Mouse (Mus musculus): Measurements from ENCODE around the gene Clpb. TPM values are rescaled to one million over a fixed set of nuclear protein-coding genes. Genes with fewer than 3 reads are reported as not detected.

Clpb gene
- polyA plus RNA-seq, 1 experiment from 2014 or later = 21.3 TPM

GRCm38 (mm10) chr7:101732096-101732495, 68.7 kb downstream of the Clpb start:
- 79% methylated on average over 1 of the region's 1 CpGs for WGBS (ENCODE audit: insufficient replicate concordance)
- no peak for ATAC-seq (ENCODE audit: low read depth)
- no peaks in the 10 kb centered on the region for H3K36me3 ChIP-seq (ENCODE audit: control insufficient read depth, insufficient read depth)
- no peak overlapping the region for H3K27ac ChIP-seq (ENCODE audit: low read length)
- no peak overlapping the region for H3K4me2 ChIP-seq (ENCODE audit: low read depth, low read length)
- H3K9ac ChIP-seq (ENCODE audit: low read depth, low read length) = no peak overlapping the region
- no peaks in the 10 kb centered on the region for H3K27me3 ChIP-seq (ENCODE audit: control insufficient read depth, insufficient read depth, low read depth, low read length)
- H3K4me1 ChIP-seq (ENCODE audit: control insufficient read depth, low read depth, low read length) = no peaks in the 10 kb centered on the region
- H3K4me3 ChIP-seq (ENCODE audit: low read depth, low read length) = no peak overlapping the region
- no peaks in the 10 kb centered on the region for H3K9me3 ChIP-seq (replicated peaks; ENCODE audit: control insufficient read depth, low read length)

GRCm38 (mm10) chr7:101733042-101733441, 69.6 kb downstream of the Clpb start:
- H3K4me1 ChIP-seq (ENCODE audit: control insufficient read depth, low read depth, low read length) = no peaks in the 10 kb centered on the region; the same call in 1 of the 2 replicates
- H3K27me3 ChIP-seq (ENCODE audit: control insufficient read depth, insufficient read depth, low read depth, low read length) = no peaks in the 10 kb centered on the region
- 69% methylated on average over 2 of the region's 2 CpGs for WGBS (ENCODE audit: insufficient replicate concordance)
- no peak for ATAC-seq (ENCODE audit: low read depth)
- no peak overlapping the region for H3K4me3 ChIP-seq (ENCODE audit: low read depth, low read length)
- H3K9me3 ChIP-seq (replicated peaks; ENCODE audit: control insufficient read depth, low read length) = no peaks in the 10 kb centered on the region
- no peak overlapping the region for H3K27ac ChIP-seq (ENCODE audit: low read length)
- no peaks in the 10 kb centered on the region for H3K36me3 ChIP-seq (ENCODE audit: control insufficient read depth, insufficient read depth)
- no peak overlapping the region for H3K4me2 ChIP-seq (ENCODE audit: low read depth, low read length)
- no peak overlapping the region for H3K9ac ChIP-seq (ENCODE audit: low read depth, low read length)

- H3K4me1 ChIP-seq (ENCODE audit: control insufficient read depth, low read depth, low read length) = no peaks in the 10 kb centered on the region; the same call in 1 of the 2 replicates
- H3K9me3 ChIP-seq (replicated peaks; ENCODE audit: control insufficient read depth, low read length) = no peaks in the 10 kb centered on the region
- no peak overlapping the region for H3K4me3 ChIP-seq (ENCODE audit: low read depth, low read length)
- H3K27ac ChIP-seq (ENCODE audit: low read length) = no peak overlapping the region
- 65% methylated on average over 1 of the region's 1 CpGs for WGBS (ENCODE audit: insufficient replicate concordance)
- H3K36me3 ChIP-seq (ENCODE audit: control insufficient read depth, insufficient read depth) = no peaks in the 10 kb centered on the region
- no peak for ATAC-seq (ENCODE audit: low read depth)
- no peaks in the 10 kb centered on the region for H3K27me3 ChIP-seq (ENCODE audit: control insufficient read depth, insufficient read depth, low read depth, low read length)
- H3K9ac ChIP-seq (ENCODE audit: low read depth, low read length) = no peak overlapping the region
- no peak overlapping the region for H3K4me2 ChIP-seq (ENCODE audit: low read depth, low read length)
Measured at GRCm38 (mm10) chr7:101735297-101735696, 71.9 kb downstream of the Clpb start.

- Histone ChIP-seq H3K4me3 (ENCODE audit: low read depth, low read length) (no peak overlapping the region), H3K27ac (ENCODE audit: low read length) (no peak overlapping the region), H3K36me3 (ENCODE audit: control insufficient read depth, insufficient read depth) (no peaks in the 10 kb centered on the region), H3K4me1 (ENCODE audit: control insufficient read depth, low read depth, low read length) (no peaks in the 10 kb centered on the region; the same call in 1 of the 2 replicates), H3K4me2 (ENCODE audit: low read depth, low read length) (no peak overlapping the region), H3K9ac (ENCODE audit: low read depth, low read length) (no peak overlapping the region), H3K9me3 (replicated peaks; ENCODE audit: control insufficient read depth, low read length) (no peaks in the 10 kb centered on the region), H3K27me3 (ENCODE audit: control insufficient read depth, insufficient read depth, low read depth, low read length) (no peaks in the 10 kb centered on the region)
- no peak for ATAC-seq (ENCODE audit: low read depth)
- WGBS (ENCODE audit: insufficient replicate concordance) = 38% methylated on average over 3 of the region's 3 CpGs
Measured at GRCm38 (mm10) chr7:101737735-101738134, 74.3 kb downstream of the Clpb start.

- ATAC-seq (ENCODE audit: low read depth) = no peak
Measured at GRCm38 (mm10) chr7:101739602-101740001, 76.2 kb downstream of the Clpb start.

GRCm38 (mm10) chr7:101743487-101743886, 80.1 kb downstream of the Clpb start:
- H3K36me3 ChIP-seq (ENCODE audit: control insufficient read depth, insufficient read depth) = no peaks in the 10 kb centered on the region
- H3K27me3 ChIP-seq (ENCODE audit: control insufficient read depth, insufficient read depth, low read depth, low read length) = no peaks in the 10 kb centered on the region
- H3K27ac ChIP-seq (ENCODE audit: low read length) = no peak overlapping the region
- no peak overlapping the region for H3K9ac ChIP-seq (ENCODE audit: low read depth, low read length)
- no peak for ATAC-seq (ENCODE audit: low read depth)
- no peak overlapping the region for H3K4me2 ChIP-seq (ENCODE audit: low read depth, low read length)
- H3K4me1 ChIP-seq (ENCODE audit: control insufficient read depth, low read depth, low read length) = no peaks in the 10 kb centered on the region
- 66% methylated on average over 4 of the region's 4 CpGs for WGBS (ENCODE audit: insufficient replicate concordance)
- no peaks in the 10 kb centered on the region for H3K9me3 ChIP-seq (replicated peaks; ENCODE audit: control insufficient read depth, low read length)
- H3K4me3 ChIP-seq (ENCODE audit: low read depth, low read length) = no peak overlapping the region

More at GRCm38 (mm10) chr7:101739602-101740001, 76.2 kb downstream of the Clpb start:
- no peaks in the 10 kb centered on the region; the same call in 1 of the 2 replicates for H3K4me1 ChIP-seq (ENCODE audit: control insufficient read depth, low read depth, low read length)
- H3K4me3 ChIP-seq (ENCODE audit: low read depth, low read length) = no peak overlapping the region
- no peak overlapping the region for H3K27ac ChIP-seq (ENCODE audit: low read length)
- H3K4me2 ChIP-seq (ENCODE audit: low read depth, low read length) = no peak overlapping the region
- 57% methylated on average over 1 of the region's 1 CpGs for WGBS (ENCODE audit: insufficient replicate concordance)
- H3K27me3 ChIP-seq (ENCODE audit: control insufficient read depth, insufficient read depth, low read depth, low read length) = no peaks in the 10 kb centered on the region
- H3K9ac ChIP-seq (ENCODE audit: low read depth, low read length) = no peak overlapping the region
- H3K9me3 ChIP-seq (replicated peaks; ENCODE audit: control insufficient read depth, low read length) = no peaks in the 10 kb centered on the region
- no peaks in the 10 kb centered on the region for H3K36me3 ChIP-seq (ENCODE audit: control insufficient read depth, insufficient read depth)

GRCm38 (mm10) chr7:101746559-101747334, 83.3 kb downstream of the Clpb start:
- 78% methylated on average over 12 of the region's 12 CpGs for WGBS (ENCODE audit: insufficient replicate concordance)
- H3K4me2 ChIP-seq (ENCODE audit: low read depth, low read length) = no peak overlapping the region
- H3K9me3 ChIP-seq (replicated peaks; ENCODE audit: control insufficient read depth, low read length) = no peaks in the 10 kb centered on the region
- H3K4me1 ChIP-seq (ENCODE audit: control insufficient read depth, low read depth, low read length) = no peaks in the 10 kb centered on the region
- no peaks in the 10 kb centered on the region for H3K27me3 ChIP-seq (ENCODE audit: control insufficient read depth, insufficient read depth, low read depth, low read length)
- no peak overlapping the region for H3K4me3 ChIP-seq (ENCODE audit: low read depth, low read length)
- H3K27ac ChIP-seq (ENCODE audit: low read length) = no peak overlapping the region
- no peak overlapping the region for H3K9ac ChIP-seq (ENCODE audit: low read depth, low read length)
- no peaks in the 10 kb centered on the region for H3K36me3 ChIP-seq (ENCODE audit: control insufficient read depth, insufficient read depth)
- ATAC-seq (ENCODE audit: low read depth) = no peak

- H3K27ac ChIP-seq (ENCODE audit: low read length) = no peak overlapping the region
- ATAC-seq (ENCODE audit: low read depth) = no peak
Measured at GRCm38 (mm10) chr7:101750268-101750667, 86.8 kb downstream of the Clpb start.

GRCm38 (mm10) chr7:101752346-101752745, 88.9 kb downstream of the Clpb start:
- ATAC-seq (ENCODE audit: low read depth) = no peak
- Histone ChIP-seq H3K9ac (ENCODE audit: low read depth, low read length) (no peak overlapping the region), H3K36me3 (ENCODE audit: control insufficient read depth, insufficient read depth) (no peaks in the 10 kb centered on the region), H3K4me1 (ENCODE audit: control insufficient read depth, low read depth, low read length) (no peaks in the 10 kb centered on the region), H3K9me3 (replicated peaks; ENCODE audit: control insufficient read depth, low read length) (no peaks in the 10 kb centered on the region), H3K27ac (ENCODE audit: low read length) (no peak overlapping the region), H3K4me2 (ENCODE audit: low read depth, low read length) (no peak overlapping the region), H3K27me3 (ENCODE audit: control insufficient read depth, insufficient read depth, low read depth, low read length) (no peaks in the 10 kb centered on the region), H3K4me3 (ENCODE audit: low read depth, low read length) (no peak overlapping the region)
- WGBS (ENCODE audit: insufficient replicate concordance) = 83% methylated on average over 3 of the region's 3 CpGs

More at GRCm38 (mm10) chr7:101750268-101750667, 86.8 kb downstream of the Clpb start:
- Histone ChIP-seq H3K4me1 (ENCODE audit: control insufficient read depth, low read depth, low read length) (no peaks in the 10 kb centered on the region), H3K9ac (ENCODE audit: low read depth, low read length) (no peak overlapping the region), H3K27me3 (ENCODE audit: control insufficient read depth, insufficient read depth, low read depth, low read length) (no peaks in the 10 kb centered on the region), H3K4me3 (ENCODE audit: low read depth, low read length) (no peak overlapping the region), H3K4me2 (ENCODE audit: low read depth, low read length) (no peak overlapping the region), H3K36me3 (ENCODE audit: control insufficient read depth, insufficient read depth) (no peaks in the 10 kb centered on the region), H3K9me3 (replicated peaks; ENCODE audit: control insufficient read depth, low read length) (no peaks in the 10 kb centered on the region)
- WGBS (ENCODE audit: insufficient replicate concordance) = 68% methylated on average over 2 of the region's 2 CpGs
